Mouse (Mus musculus) heart, postnatal 10 days (tissue): ENCODE measurements at regions not wholly inside any gene's neighbourhood (a gene's known extent, or its start where the extent isn't known, plus 50 kb on each side); places are given as distances from the start of the nearest gene placed in this dataset.

ENCODE experiments used
- DNase-seq, 2 experiments: peaks; one replicate each; pipeline ENCODE4 v3.0.0; 2021
- intact Hi-C: fragments of 180-260 bp; cut with DNase I; formaldehyde crosslinking; loops from one replicate; pipeline ENCODE4 v1.15.1; 2025

DNA sequence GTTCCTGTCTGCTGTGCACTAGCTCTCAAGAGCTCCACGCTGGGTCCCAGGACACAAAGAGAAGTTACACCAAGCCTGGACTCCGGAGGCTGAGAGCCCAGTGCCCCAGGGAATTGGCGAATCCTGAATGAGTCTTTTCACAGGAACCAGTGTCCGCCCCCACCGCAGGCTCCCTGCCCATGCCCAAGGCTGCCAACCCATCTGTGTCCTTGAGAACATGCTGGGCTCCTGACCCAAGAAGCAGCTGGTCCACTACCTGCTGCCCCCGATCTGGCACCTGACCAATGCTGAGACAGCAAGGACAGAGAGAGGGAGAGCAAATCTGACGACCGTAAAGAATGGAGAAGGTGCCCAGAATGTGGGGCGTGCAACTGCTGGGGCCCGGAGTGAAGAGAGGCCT, 85.2 kb upstream of the Cplx2 start:
- intact Hi-C loops, result no loop called here
- DNase-seq, result no peak

GRCm38 (mm10) chr13:54286616-54287015, 84.5 kb upstream of the Cplx2 start:
- DNase-seq, result no peak
- intact Hi-C loops, result no loop called here

DNA sequence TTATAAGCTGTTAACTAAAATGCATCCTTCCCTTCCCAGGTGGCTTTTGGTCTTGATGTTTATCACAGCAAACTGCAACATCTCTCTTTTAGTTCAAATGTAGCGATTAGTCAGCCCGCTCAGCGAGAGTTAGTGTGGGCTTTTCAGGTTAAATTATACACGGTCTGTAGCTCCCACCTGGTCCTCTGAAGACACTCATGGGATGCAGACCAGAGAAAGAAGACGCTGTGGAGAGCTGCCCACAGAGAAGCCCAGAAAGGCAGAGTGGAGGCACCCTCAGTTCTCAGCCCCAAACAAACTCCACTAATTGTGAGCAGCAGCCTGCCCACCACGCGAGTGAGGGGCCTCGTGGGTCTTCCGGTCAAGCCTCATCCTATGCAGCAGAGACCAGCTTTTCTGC, 81.1 kb upstream of the Cplx2 start:
- DNase-seq, result no peak
- intact Hi-C loops, result no loop called here

DNA sequence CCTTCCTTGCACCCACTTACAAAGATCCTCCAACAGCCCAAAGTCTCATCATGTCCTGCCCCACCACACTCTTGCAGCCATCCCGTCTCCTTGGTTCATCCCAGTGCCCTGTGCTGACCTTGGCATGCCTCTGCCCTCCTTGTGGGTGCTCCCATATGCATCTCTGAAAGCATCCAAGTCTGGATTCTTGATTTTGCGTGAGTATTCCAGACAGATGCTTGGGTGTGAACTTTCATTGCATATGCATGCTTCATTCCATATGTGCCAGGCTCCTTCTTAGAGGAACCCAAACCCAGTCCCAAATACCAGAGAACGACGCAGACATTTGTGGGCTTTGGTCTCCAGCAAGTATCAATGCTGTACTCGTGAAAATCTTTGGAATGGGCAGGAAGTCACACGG, 78.8 kb upstream of the Cplx2 start:
- DNase-seq, result no peak
- intact Hi-C loops, result no loop called here

- DNase-seq, result no peak
- intact Hi-C loops, result no loop called here
These were observed 78.1 kb upstream of the Cplx2 start for GRCm38 (mm10) chr13:54293006-54293405.

- DNase-seq, result no peak
- intact Hi-C loops, result no loop called here
These were observed 75.5 kb upstream of the Cplx2 start for GRCm38 (mm10) chr13:54295475-54296259.

GRCm38 (mm10) chr13:54296260-54296555, 74.9 kb upstream of the Cplx2 start:
- no peak for DNase-seq
- intact Hi-C loops, result no loop called here

GRCm38 (mm10) chr13:54298851-54299250, 72.3 kb upstream of the Cplx2 start:
- no peak for DNase-seq

GRCm38 (mm10) chr13:54299295-54299694, 71.9 kb upstream of the Cplx2 start:
- intact Hi-C loops, result no loop called here
- no peak for DNase-seq

More at GRCm38 (mm10) chr13:54298851-54299250, 72.3 kb upstream of the Cplx2 start:
- intact Hi-C loops, result no loop called here

DNA sequence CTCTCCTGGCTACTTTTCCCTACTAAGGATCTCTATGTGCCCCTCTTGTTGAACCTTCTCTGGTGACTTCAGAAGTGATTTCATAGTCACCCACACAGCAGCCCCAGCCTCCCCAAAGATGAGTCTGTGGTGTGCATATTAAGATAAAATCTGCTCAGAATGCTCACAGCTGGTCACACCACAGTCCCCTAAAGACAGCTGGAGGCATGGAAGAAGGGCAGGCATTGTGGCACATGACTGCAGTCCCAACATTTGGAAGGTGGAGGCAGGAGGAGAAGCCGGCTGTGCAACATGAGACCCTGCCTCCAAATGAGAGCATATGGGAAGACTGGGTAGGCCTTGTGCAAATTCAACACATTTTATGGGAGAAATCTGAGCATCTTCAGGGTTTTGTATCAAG, 70.0 kb upstream of the Cplx2 start:
- no peak for DNase-seq
- intact Hi-C loops, result loop anchor here (5.0 kb wide), 2 partner anchors 54 to 71 kb away; partner anchors contain the start of gene Cplx2

- intact Hi-C loops, result loop anchor here (2.0 to 5.0 kb wide), 3 partner anchors 21 to 71 kb away; partner anchors contain the start of gene Cplx2
- DNase-seq, result peak; percentile 37
These were observed 69.5 kb upstream of the Cplx2 start for GRCm38 (mm10) chr13:54301677-54302076.

- intact Hi-C loops, result loop anchor here (2.0 to 5.0 kb wide), 3 partner anchors 20 to 70 kb away; partner anchors contain the start of gene Cplx2
- peak; percentile 49 to 56 for DNase-seq
These were observed 68.6 kb upstream of the Cplx2 start for GRCm38 (mm10) chr13:54302351-54303070.

DNA sequence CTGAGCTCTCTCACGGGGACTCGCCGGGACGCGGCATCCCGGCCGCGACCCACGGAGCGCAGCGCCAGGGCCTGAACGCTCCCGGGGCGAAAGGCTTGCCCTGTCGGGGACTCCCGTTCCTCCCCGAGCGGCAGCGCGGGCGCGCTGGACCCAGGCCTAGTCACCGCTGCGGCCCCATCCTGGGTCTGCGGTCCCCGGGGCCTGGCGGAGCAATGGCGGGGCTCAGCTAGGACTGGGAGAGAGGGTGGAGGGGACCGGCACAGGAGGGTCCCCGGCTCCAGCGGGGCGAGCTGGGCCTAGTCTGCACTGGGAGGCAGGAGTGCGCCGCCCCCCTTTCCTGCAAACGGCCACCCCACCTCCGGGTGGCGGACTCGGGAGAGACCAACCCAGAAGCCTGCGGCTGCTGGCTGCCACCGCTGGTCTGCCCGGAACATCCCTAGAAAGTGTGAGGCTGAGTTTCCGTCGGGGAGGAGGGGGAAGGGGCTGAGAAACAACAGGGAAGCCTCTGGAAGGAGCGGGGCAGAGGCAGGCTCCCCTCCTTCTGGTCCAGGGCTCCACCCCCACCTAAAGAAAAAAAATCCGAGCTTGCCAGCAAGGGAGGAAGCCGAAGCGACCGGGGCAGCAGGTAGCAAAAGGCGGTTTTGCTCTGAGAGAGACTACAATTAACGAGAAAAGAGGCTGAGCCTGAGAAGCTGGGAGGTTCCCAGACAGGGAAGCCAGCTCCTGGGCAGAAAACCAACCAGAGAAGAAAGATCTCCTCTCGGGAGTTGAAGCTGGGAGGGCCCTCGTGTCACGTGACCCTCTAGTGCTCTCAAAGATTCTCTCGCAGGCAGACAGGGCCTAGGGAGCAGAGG, 67.9 kb upstream of the Cplx2 start:
- DNase-seq, result peak; percentile 89
- intact Hi-C loops, result loop anchor here (2.0 to 5.0 kb wide), 3 partner anchors 20 to 69 kb away; partner anchors contain the start of gene Cplx2

DNA sequence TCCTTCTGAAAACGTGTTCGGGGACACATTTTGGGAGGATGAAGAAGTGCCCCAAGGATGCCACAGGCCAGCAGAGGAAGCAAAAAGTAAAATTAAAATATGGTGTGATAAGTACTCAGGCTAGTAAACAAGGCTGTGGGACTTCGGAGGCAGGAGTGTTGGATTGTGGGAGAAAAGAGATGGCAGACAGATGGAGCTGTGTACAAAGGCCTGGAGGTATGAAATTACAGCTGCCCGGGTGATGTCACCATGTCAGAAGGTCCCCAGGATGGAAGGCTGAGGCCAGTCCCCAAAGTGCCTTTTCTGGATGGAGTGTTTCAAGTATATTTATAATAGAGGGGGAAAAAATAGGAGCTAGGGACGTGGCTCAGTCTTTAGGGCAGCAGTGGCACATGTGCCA, 66.9 kb upstream of the Cplx2 start:
- DNase-seq, result no peak
- intact Hi-C loops, result loop anchor here (5.0 kb wide), 2 partner anchors 57 to 68 kb away; partner anchors contain the start of gene Cplx2

DNA sequence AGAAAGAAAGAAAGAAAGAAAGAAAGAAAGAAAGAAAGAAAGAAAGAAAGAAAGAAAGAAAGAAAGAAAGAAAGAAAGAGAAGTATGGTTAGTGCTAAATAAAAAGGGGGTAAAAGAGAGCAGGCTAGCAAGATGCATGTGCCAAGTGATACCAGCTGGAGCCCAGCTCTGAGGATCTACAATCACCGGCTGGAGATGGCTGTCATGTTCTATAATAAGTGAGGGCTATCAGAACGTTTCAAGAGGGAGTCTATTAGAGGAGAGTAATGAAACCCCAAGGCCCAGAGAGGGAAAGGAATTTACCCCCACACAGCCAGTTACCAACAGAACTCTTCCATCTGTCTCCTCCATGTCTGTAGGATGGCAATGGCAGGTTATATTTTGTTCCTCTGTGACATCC, 62.6 kb upstream of the Cplx2 start:
- intact Hi-C loops, result no loop called here
- no peak for DNase-seq

- intact Hi-C loops, result no loop called here
- DNase-seq, result no peak
These were observed 61.8 kb upstream of the Cplx2 start for GRCm38 (mm10) chr13:54309354-54309753.

DNA sequence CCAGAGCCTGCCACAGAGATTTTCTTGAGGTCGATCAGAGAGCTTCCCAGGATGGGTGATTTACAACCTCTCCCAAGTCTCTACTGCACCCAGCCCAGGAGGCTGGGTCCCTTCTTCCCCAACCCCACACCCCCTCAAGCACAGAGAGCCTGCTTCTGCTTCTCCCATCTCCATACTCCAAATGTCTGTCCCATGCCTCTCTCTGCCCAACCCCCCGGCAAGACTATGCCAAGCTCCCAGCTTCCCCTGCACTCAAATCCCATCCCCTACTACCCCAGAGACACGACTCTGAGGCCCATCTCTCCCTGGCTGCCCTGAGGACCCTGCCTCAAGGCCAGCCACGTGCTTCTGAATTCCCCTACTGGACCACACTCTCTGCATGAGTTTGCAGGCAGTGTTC, 61.0 kb upstream of the Cplx2 start:
- no peak for DNase-seq
- intact Hi-C loops, result no loop called here

GRCm38 (mm10) chr13:54311327-54312026, 59.7 kb upstream of the Cplx2 start:
- DNase-seq, result no peak
- intact Hi-C loops, result no loop called here

- intact Hi-C loops, result no loop called here
- DNase-seq, result peak; percentile 80 to 83
These were observed 58.6 kb upstream of the Cplx2 start for GRCm38 (mm10) chr13:54312405-54313185.

GRCm38 (mm10) chr13:54315333-54315732, 55.8 kb upstream of the Cplx2 start:
- intact Hi-C loops, result no loop called here
- no peak for DNase-seq
